Mouse (Mus musculus) bone marrow macrophage, adult 2 months (primary cell): ENCODE data around the gene Matn3. TPM values are rescaled to one million over a fixed set of nuclear protein-coding genes. Genes with fewer than 3 reads are reported as not detected.

Experiments
- H3K27ac ChIP-seq: 2 replicates; pipeline ENCODE4 v1.5.1; 2012; ENCODE audit warnings: low read depth, low read length; ENCODE audit not compliant: insufficient read depth
- H3K4me1 ChIP-seq: 2 replicates; pipeline ENCODE4 v1.6.1; 2012; ENCODE audit warnings: low read length; ENCODE audit not compliant: control insufficient read depth, insufficient read depth
- H3K4me3 ChIP-seq: 2 replicates; pipeline ENCODE4 v1.5.1; 2012; ENCODE audit warnings: mild to moderate bottlenecking, low read length, moderate library complexity; ENCODE audit not compliant: insufficient read depth
- CTCF ChIP-seq: IDR thresholded peaks from 2 replicates; pipeline ENCODE4 v1.5.1; 2012; ENCODE audit warnings: low read depth, mild to moderate bottlenecking, low read length, moderate library complexity
- POLR2A ChIP-seq: IDR thresholded peaks from 2 replicates; pipeline ENCODE4 v1.6.1; 2012; ENCODE audit warnings: mild to moderate bottlenecking, low read depth, low read length, borderline replicate concordance
- polyA plus RNA-seq: library from polyadenylated mRNA; stranded (reverse); fragments of >200 nt; gene quantifications from 2 replicates; pipeline ENCODE4 v1.2.4, GENCODE M21; 2012; ENCODE audit not compliant: missing spikeins, insufficient read depth, insufficient read length

The Matn3 gene
- polyA plus RNA-seq, 1 experiment = not detected

DNA sequence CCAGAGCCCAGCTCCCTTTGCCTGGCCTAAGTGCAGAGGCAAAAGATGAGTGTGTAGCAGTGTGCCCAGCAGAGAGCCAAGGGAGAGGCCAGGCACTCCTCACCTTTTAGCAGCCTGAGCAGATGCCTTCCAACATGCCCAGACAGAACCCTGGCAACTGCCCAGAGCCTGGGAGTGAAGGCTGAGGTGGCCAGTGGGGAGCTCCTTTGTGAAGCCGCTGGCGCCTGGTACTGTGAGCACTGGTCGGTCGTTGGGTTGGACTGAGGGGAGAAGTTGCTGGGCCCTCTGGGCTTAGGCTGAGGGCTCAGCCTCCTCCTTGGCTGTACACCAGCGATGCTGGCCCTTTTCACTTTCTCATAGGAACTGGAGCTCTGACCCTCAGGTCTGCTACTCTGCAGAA lies 31.4 kb upstream of the Matn3 start:
- Histone ChIP-seq H3K4me3 (no peak overlapping the region), H3K4me1 (peaks cover 7% of the 10 kb centered on the region), H3K27ac (no peak overlapping the region)
- TF ChIP-seq CTCF (no peak), POLR2A (no peak)

DNA sequence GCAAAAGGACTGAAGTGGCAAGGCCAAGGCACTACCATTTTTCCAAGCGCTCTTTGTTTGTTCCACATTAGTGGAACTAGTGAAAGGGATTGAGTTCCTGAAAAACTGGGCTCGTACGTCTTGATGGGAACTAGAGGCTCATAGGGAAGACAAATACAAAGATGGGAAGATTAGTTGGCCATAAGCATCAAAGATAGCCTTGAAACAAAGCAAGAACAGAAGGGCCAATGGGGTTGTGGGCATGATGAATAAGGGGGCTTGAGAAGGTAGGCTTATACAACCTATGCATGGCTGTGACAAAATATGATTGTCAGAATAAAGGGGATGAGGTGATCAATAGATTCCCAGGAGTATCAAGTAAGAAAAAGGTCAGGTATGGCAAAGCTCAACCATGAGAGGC lies 28.5 kb upstream of the Matn3 start:
- TF ChIP-seq CTCF = no peak
- H3K4me1 ChIP-seq = peaks cover 9% of the 10 kb centered on the region
- H3K4me3 ChIP-seq = no peak overlapping the region
- H3K27ac ChIP-seq = no peak overlapping the region

DNA sequence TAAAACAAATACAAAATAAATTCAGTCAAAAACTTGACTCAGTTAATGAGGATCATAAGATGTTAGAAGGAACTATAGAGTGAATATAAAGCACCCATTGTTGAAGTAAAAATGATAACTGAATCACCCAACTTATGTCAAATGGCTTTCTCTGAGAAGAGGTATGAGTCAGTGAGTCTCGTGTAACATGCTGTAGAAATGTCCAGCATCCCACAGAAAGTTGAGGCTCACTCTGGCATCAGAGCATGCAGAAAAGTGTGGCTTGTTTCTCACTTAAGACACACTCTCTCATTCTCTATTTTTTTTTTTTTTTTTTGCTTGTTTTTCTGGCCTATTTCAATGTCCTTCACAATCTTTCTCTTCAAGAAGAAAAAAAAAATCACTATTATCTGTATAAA lies 26.7 kb upstream of the Matn3 start:
- Histone ChIP-seq H3K4me3 (peak overlapping the region; percentile 97), H3K27ac (peak overlapping the region; percentile 97), H3K4me1 (peaks cover 21% of the 10 kb centered on the region)
- no peak for TF ChIP-seq POLR2A
- TF ChIP-seq CTCF = no peak

DNA sequence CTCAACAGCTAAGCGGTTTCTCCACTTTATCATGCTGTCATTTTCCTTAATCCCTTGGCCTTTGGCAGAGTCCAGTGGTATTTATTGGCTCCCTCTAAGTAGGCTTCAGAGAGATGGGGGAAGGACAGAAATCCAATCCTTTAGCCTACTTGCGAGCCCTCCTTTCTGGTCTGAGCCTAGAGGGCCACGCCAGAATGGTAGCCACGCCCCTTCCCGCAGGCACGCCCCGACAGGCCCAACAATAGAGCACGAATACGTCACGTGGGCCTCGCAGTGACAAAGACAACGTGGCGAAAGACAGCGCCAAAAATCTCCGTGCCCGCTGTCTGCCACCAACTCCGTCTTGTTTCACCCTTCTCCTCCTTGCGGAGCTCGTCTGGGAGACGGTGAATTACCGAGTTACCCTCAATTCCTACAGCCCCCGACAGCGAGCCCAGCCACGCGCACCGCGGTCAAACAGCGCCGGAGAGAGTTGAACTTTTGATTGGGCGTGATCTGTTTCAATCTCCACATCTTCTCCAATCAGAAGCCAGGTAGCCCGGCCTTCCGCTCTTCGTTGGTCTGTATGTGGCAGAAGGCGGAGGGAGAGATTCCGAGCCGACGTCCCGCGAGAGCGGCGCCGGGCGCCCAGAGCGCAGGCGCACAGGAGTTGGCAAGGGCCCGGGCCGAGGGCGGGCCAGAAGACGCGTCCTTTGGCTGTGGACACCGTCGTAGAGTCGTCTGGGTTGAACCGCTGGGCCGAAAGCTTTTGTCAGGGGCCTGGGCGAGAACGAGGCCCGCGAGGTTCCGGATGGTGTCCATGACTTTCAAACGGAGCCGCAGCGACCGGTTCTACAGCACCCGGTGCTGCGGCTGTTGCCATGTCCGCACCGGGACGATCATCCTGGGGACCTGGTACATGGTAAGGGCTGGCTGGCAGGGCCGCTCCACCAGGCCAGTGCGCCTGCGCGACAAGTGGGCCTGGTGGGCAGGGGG lies 26.0 kb upstream of the Matn3 start, which contains the start of gene Laptm4a:
Laptm4a (plus strand) TSS at position 271 of the 975 bp plus-strand sequence.
- Histone ChIP-seq H3K27ac (peak within 1 kb of the TSS; percentile 98), H3K4me1 (peaks cover 24% of the 10 kb centered on the region), H3K4me3 (peak within 1 kb of the TSS; percentile 97)
- TF ChIP-seq POLR2A (no peak), CTCF (no peak)

DNA sequence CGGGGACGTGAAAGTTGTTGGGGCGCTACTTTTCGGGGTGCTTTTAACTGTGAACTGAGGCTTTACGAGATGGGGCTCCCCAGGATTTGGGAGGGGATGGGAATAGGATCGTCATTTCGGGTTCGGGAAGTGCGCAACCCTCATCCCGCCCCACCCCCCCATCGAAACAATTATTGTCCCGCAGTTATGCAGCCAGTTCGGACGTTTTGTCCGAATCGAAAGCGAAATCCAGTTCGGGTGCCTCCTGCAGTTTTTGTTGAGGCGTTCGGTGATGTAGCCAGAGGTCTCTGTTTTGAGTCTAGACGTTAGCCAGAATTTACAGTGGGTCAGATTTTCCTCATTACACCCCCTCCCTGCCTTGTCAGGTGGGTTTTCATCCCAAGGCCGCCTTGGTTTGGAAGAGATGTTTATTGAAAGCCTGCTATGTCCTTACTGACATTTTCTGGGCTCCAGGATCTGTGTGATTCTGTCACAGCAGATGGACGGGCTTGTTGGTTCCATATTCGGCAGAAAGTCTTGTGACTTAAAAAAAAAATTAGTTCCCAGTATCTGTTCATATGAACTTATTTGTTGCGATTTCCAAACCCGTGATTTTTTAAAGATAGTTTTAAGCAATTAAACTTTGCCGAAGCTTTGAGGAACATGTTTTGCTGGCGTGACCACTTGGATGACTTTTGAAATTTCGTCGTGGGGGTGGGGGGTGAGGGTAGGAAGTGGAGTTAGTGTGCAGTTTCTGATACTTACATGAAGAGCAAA lies 25.2 kb upstream of the Matn3 start:
- TF ChIP-seq POLR2A (no peak), CTCF (no peak)
- H3K27ac ChIP-seq = peak overlapping the region; percentile 98

DNA sequence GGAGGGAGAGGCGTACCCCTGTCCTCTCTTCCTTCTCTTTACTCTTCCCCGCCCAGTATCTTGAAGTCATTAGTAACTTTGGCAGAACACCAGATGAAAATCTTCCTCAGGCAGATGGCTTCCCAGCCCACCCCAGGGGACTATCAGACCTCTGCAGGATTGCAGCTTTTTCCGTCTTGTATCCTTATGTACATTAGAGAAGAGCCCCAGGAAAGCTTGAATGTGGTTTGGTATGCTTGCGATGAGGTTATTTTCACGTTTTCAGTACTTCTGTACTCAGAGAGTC lies 24.7 kb upstream of the Matn3 start:
- Histone ChIP-seq H3K4me1 (peaks cover 32% of the 10 kb centered on the region), H3K4me3 (peak overlapping the region; percentile 97), H3K27ac (peak overlapping the region; percentile 98)
- no peak for TF ChIP-seq CTCF
- TF ChIP-seq POLR2A = no peak

More for the DNA sequence above, 25.2 kb upstream of the Matn3 start:
- Histone ChIP-seq H3K4me3 (peak overlapping the region; percentile 97), H3K4me1 (peaks cover 31% of the 10 kb centered on the region)

DNA sequence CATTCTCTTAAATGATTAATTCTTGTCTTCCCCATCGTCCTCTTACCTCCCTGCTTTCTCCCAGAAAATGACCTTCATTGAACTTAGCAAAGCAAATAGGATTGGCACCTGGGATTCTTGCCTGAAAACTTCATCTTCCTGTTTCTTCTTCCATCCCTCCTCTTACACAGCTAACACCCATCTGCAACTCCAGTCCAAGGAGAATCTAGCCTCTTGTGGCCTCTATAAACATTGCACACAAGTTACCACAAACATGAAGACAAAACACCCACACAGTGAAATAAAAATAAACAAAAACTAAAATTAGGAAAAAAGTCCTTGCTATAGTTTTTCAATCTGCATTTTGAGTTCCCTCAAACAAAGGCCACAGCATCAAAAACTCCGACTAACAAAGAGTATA lies 24.1 kb upstream of the Matn3 start:
- Histone ChIP-seq H3K27ac (peak overlapping the region; percentile 98; the same call in 1 of the 2 replicates), H3K4me3 (peak overlapping the region; percentile 97), H3K4me1 (peaks cover 37% of the 10 kb centered on the region)
- TF ChIP-seq POLR2A = no peak
- no peak for TF ChIP-seq CTCF

DNA sequence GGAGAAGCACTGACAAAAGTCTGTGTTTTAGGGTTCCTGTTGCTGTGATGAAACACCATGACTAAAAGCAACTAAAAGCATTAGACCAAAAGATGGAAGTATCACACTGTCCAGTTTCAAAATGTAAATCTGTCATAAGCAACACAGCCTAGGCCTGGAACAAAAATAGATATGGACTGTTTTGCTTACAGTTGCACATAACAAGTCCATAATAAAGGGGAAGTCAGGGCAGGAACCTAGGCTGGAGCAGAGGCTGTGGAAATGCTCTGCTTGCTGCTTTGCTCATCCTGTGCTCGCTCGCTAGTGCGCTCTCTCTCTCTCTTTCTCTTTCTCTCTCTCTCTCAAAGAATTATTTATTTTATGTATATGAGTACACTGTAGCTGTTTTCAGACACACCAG lies 20.1 kb upstream of the Matn3 start:
- peak overlapping the region; percentile 57 for H3K4me3 ChIP-seq
- peaks cover 50% of the 10 kb centered on the region for H3K4me1 ChIP-seq
- H3K27ac ChIP-seq = peak overlapping the region; percentile 87
- TF ChIP-seq POLR2A (no peak), CTCF (no peak)

DNA sequence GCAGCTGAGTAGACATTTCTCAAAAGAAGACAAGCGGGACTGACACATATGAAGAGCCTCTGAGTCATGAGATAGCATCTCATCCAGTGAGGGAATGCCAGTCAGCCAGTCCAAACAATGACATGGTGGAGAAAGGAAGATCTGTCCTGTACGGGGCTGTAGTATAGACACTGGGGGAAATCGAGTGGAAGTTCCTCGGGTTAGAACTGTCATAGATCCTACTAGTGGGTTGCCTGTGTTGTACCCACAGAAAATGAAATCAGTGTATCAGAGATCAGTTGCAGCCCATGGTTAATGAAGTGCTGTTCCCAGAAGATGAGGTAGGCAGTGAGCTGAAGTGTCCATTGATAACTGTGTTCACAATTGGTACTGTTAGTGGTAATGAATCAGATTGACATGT lies 19.0 kb upstream of the Matn3 start:
- H3K27ac ChIP-seq = peak overlapping the region; percentile 87
- TF ChIP-seq CTCF = no peak
- no peak for TF ChIP-seq POLR2A
- H3K4me3 ChIP-seq = no peak overlapping the region
- peaks cover 51% of the 10 kb centered on the region for H3K4me1 ChIP-seq

DNA sequence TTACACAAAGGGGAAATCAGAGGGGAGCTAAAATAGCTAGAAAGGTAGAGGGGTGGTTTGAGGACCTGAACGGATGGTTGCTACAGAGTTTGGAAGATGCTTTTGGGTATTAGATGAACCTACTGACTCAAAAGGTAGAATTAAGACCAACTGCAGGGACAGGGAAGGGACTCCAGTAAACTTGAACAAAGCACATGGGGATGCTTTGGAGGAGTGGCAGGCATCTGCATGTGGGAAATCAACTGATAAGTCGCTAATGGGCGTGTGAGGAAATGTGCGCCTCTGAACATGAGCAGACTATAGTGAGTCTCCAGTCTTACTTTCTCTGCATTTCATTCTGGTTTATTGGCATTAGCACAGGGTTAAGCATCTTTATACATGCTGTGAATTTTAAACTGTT lies 16.6 kb upstream of the Matn3 start:
- TF ChIP-seq POLR2A = no peak
- TF ChIP-seq CTCF = no peak
- Histone ChIP-seq H3K4me1 (peaks cover 37% of the 10 kb centered on the region), H3K4me3 (no peak overlapping the region), H3K27ac (no peak overlapping the region)
